Mouse (Mus musculus) layer of hippocampus, adult 2 months (tissue): Measurements from ENCODE around the gene Nuak1. TPM values are rescaled to one million over a fixed set of nuclear protein-coding genes. Genes with fewer than 3 reads are reported as not detected.

Experiments
- DNase-seq, 2 experiments: peaks; one replicate each; pipeline ENCODE4 v3.0.0; 2022; ENCODE audit warnings: low spot score in 2 of 2
- H3K27ac ChIP-seq: fragments of 200-600 bp; 2 replicates; pipeline ENCODE4 v1.8.1; 2022
- H3K4me3 ChIP-seq: fragments of 200-600 bp; 2 replicates; pipeline ENCODE4 v1.8.1; 2022; ENCODE audit warnings: mild to moderate bottlenecking
- CTCF ChIP-seq: fragments of 200-600 bp; conservative IDR thresholded peaks from 2 replicates; pipeline ENCODE4 v1.8.1; 2022; ENCODE audit warnings: antibody characterized with exemption, mild to moderate bottlenecking, moderate library complexity
- total RNA-seq, 2 experiments: library from RNA; stranded (reverse); gene quantifications; 2 replicates each; pipeline ENCODE4 v1.2.3; 2021

Nuak1 gene
- total RNA-seq, 2 experiments from 2014 or later, result 47.9 to 51.4 TPM

- DNase-seq, result no peak
- Histone ChIP-seq H3K4me3 (no peak overlapping the region), H3K27ac (peak overlapping the region; percentile 69)
- no peak for TF ChIP-seq CTCF
These were observed 25.3 kb downstream of the Nuak1 start for GRCm38 (mm10) chr10:84414981-84415700.

GRCm38 (mm10) chr10:84413310-84413709, 27.1 kb downstream of the Nuak1 start:
- H3K4me3 ChIP-seq, result no peak overlapping the region
- peak in 1 of 2 experiments; percentile 65 for DNase-seq
- no peak for TF ChIP-seq CTCF
- peak overlapping the region; percentile 69 for H3K27ac ChIP-seq

GRCm38 (mm10) chr10:84412326-84412962, 28.0 kb downstream of the Nuak1 start:
- peak overlapping the region; percentile 86 for H3K27ac ChIP-seq

GRCm38 (mm10) chr10:84411122-84412105, 29.0 kb downstream of the Nuak1 start:
- no peak for TF ChIP-seq CTCF
- peak overlapping the region; percentile 86 for H3K27ac ChIP-seq
- H3K4me3 ChIP-seq, result no peak overlapping the region
- DNase-seq, result no peak

More at GRCm38 (mm10) chr10:84412326-84412962, 28.0 kb downstream of the Nuak1 start:
- no peak for DNase-seq
- no peak overlapping the region for H3K4me3 ChIP-seq
- no peak for TF ChIP-seq CTCF

DNA sequence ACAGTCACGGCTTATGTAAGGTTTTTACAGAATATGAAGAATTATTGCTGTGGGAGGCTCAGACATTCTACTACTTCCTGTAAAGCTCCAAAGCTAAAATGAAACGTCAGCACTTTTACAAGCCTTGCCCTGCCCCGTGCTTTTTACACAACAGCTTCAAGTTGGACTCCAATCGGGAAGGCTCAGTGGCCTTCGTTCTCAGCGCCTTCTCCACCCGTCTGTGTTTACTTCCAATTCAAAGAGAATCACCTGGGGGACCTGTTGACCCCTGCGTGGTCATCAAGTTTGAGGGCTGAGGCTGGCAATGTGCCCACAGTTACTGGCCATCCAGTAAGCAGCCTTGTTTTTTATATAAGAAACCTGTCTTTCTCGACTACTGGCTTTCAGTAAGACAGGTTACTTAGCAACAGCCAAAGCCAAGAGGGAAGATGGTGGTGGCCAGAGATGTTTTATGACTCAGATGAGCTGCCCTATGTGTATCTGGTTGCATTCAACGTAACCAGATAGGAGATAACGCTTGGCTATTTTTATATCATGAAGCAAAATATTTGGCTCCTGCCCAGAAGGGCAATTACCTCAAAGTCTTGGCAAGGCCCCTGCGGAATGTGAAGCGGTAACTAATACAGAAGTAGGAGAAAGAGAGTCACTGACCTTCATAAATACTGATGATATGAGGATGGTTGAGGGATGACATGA, 31.3 kb downstream of the Nuak1 start:
- no peak for TF ChIP-seq CTCF
- Histone ChIP-seq H3K4me3 (no peak overlapping the region), H3K27ac (peak overlapping the region; percentile 28; the same call in 1 of the 2 replicates)
- no peak for DNase-seq

GRCm38 (mm10) chr10:84405135-84405776, 35.1 kb downstream of the Nuak1 start:
- TF ChIP-seq CTCF, result no peak
- Histone ChIP-seq H3K4me3 (no peak overlapping the region), H3K27ac (peak overlapping the region; percentile 72)
- DNase-seq, result no peak

GRCm38 (mm10) chr10:84401907-84402371, 38.5 kb downstream of the Nuak1 start:
- TF ChIP-seq CTCF, result no peak
- peak overlapping the region; percentile 80 for H3K27ac ChIP-seq
- H3K4me3 ChIP-seq, result no peak overlapping the region
- DNase-seq, result peak; percentile 44 to 71

GRCm38 (mm10) chr10:84401189-84401588, 39.2 kb downstream of the Nuak1 start:
- no peak overlapping the region for H3K4me3 ChIP-seq
- no peak for DNase-seq
- peak overlapping the region; percentile 80 for H3K27ac ChIP-seq
- TF ChIP-seq CTCF, result no peak

GRCm38 (mm10) chr10:84400037-84400681, 40.2 kb downstream of the Nuak1 start:
- DNase-seq, result no peak
- no peak overlapping the region for H3K4me3 ChIP-seq
- H3K27ac ChIP-seq, result peak overlapping the region; percentile 80
- TF ChIP-seq CTCF, result no peak

DNA sequence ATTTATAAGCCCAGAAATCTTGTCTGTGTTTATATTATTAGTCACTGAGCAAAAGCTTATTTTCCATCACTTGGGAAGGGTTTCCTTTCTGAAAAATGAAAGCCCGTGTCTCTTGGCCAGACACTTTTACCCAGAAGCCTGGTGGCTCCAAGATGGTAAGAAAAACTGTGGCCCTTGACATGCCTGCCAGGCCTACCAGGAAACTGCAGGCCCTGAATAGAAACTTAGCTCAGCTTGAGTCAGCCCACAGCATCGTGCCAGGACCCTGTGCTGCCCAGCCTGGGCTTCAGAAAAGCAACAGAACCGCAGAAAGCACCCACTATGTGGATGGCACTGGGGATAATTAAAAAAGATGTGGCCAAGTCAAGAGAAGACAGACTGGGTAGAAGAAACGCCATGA, 43.1 kb downstream of the Nuak1 start:
- peak overlapping the region; percentile 83 for H3K27ac ChIP-seq
- TF ChIP-seq CTCF, result no peak
- no peak overlapping the region for H3K4me3 ChIP-seq
- DNase-seq, result no peak
